Mouse (Mus musculus) liver, embryonic 14.5 days (tissue): Measurements from ENCODE around the gene Tnrc6a.

Experiments
- CTCF ChIP-seq: IDR thresholded peaks from 2 replicates; pipeline ENCODE4 v1.5.1; 2016; ENCODE audit warnings: antibody characterized with exemption, low read depth, control low read depth
- EP300 ChIP-seq: IDR thresholded peaks from 2 replicates; pipeline ENCODE4 v1.6.1; 2016; ENCODE audit warnings: antibody characterized with exemption, low read depth

- TF ChIP-seq CTCF, result no peak
- no peak for TF ChIP-seq EP300
Measured at GRCm38 (mm10) chr7:123096344-123097120, 27.2 kb upstream of the Tnrc6a start.
